Mouse (Mus musculus): ENCODE data around the gene Ern1.
A peak's percentile ranks its signal among the peaks of the same experiment; 100 is the strongest.

The Ern1 gene

DNA sequence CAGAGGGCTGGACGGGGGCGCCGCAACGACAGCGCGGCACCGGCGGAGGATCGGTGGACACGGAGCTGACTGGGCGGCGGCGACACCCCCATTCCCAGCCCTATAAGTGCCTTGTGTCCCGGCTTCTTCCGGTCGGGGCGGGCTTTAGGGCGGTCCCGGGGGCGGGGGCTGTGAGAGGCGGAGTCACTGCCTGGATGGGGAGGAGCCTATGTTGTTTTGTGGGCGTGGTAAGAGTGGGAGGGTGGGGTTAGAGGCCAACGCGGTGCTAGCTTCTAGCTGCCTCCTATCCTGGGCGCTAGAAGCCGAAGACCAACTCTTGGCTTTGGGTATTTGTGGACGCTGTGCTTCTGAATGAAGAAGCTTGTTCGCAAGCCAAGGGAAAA is at the start of gene Ern1:
TSS of gene Ern1 (minus strand) at position 120 of the 383 bp plus-strand sequence.
- peak; percentile 91 to 93 for DNase-seq (ENCODE audit: low spot score in 2 of 2)

DNA sequence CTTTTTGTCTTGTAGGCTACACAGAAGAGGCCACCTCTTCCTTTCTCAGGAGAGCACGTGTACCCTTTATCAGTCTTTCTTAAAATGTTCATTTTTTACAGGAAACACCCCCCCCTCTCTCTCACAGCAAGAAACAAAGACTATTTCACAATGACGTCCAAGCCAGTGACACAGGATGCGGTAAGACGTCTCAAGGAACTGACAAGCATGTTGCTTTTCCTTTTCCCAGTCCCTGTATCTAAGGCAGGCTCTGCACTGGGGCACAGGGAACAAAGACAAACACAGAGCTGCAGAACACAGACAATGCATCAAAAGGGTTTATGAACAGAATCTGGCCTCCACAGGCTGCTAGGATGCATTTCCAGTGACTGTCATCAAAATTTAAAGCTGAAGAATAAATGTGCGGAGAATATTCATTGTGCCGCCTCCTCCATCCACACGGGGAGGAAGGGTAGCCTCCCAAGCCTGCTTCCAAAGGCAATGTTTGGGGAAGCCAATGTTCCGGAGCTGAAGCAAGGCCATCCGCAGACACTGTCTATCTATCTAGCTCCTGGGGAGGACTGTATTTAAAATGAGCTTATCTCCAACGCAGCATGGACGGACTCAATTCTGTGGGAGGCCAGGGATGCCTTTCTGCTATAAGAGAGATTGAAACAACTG is 48.7 kb upstream of the Ern1 start:
- no peak for DNase-seq (ENCODE audit: low spot score in 2 of 2)

DNA sequence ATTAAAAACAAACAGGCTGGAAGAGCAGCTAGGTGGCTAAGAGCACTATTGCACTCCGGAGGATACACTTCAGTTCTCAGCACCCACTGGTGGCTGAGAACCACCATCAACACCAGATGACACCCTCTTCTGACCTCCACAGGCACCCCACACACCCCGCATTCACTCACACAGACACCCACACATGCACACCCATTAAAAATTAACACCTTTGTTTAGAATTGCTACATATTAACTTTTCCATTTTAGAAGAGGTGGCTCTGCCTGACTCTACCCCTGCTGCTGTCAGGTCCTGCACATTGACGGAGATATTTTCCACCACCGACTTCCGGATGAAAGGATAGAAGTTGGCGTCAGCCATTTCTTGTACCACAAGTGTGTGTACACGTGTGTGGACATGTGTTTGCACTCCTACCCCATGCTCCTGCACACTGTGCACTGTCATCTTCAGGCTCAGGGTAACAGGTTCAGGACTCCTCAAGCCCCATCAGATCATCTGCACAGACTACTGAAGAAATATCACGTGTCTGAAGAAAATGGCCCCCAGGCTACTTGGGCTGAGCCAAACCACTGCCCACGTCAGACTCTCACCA is 48.1 kb upstream of the Ern1 start:
- DNase-seq (ENCODE audit: low spot score in 2 of 2) = no peak

DNA sequence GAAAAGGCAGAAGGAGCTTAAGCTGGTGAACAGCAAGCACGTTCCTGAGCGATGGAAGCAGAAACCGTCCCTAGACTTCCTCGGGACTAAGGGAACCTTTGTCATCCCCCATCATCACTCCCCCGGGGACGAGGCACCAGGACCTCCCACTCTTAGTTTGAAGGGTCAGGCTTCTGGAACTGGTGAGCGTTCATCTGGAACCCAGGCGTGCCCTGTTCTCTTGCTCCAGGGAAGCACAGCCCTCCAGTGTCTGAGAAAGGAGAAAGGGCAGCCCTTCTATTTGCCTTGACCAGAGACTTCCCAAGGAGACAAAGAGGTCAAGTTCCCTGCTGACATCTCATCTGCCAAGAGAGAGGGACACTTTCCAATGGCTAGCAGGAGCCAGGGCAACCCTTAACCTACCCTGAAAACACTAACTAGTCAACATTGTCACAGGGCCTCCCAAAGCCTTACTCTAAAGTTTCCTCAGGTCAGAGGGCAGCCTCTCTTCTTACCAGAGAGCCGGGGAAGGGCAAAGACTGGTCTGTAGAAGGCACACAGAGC is 44.7 kb upstream of the Ern1 start:
- DNase-seq (ENCODE audit: low spot score in 2 of 2) = no peak

DNA sequence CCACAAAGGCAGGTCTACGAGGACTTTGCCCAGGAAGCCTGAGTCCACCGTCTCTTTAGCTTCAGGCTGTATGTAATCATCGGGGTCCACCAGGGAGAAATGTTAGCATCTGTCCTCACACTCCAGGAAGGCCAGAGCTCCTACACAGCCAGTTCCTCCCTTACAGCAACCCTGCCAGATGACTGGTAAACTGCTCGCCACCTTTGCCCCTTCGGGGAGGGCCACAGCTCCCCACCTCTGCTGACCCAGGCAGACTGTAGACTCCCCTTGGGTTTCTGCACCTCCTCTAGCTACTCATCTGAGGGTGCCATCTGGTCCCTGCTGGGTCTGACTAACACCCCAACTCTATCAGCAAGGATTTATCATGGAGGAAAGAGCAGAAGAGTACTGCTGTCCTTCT is 42.1 kb upstream of the Ern1 start:
- no peak for DNase-seq (ENCODE audit: low spot score in 2 of 2)

DNA sequence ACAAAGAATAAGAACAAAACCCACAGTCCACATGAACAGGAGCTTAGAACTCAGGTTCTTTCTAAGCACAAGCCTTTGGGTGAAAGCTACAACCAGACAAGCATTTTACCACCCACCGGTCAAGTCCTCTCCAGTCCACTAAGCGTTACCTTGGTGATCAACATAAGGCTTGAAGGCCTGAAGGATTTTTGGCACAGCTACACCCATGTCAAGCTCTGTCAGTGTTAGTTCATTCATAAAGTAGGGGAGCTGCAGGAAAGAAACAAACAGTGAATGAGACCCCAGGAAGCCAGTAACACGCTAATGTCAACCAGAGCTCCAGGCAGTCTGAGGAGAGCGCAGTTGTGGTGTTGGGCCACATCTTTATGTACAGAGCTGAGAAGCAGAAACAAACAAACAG is 41.5 kb upstream of the Ern1 start:
- DNase-seq (ENCODE audit: low spot score in 2 of 2) = no peak

DNA sequence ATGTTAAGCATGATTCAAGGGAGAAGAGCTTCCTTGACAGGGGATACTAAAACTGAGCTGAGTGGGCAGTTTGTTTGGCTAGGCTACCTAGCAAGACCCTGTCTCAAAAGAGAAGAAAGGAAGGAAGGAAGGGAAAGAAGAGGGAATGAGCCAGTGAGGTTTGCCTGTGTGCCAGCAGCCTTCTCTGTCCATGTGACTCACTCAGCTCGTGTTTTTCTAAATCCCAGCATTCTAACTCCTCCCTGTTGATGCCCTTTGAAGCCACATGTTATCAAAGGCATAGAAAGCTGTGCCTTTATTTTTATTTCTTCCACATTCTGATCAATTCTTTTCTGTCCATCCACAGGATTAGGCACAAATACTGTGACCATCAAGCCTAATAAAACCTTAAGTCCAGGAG is 40.3 kb upstream of the Ern1 start:
- DNase-seq (ENCODE audit: low spot score in 2 of 2) = no peak

DNA sequence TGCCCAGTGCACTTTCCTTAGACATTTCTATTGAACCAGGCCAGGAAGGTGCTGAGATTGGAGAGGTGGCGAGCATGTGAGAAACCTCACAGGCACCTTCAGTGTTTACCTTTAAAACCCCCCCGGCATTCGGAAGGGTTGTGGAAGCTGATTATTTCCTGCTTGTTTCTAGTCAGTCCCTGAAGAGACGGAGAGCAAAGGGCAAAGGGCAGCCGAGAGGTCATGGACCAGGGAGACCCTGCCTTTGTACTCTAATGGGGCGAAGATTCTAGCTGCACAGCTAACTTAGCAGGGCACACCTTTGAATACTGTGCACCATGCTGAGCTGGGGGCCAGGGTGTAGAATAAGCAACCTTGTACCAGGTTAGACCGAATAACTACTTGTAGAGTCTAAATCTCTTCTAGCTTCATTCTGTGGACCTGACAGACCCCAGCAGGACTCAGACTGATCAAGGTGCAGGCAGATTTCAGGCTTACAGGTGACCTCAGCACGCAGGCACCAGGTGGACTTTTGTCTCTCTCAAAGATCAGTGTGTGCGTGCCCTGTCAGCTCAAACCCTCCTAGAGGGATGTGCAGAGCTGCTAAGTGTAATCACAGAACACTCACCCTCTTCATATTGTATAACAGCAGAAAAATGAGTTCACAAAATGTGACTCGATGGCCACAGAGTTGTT is 39.6 kb upstream of the Ern1 start:
- DNase-seq (ENCODE audit: low spot score in 2 of 2) = no peak

DNA sequence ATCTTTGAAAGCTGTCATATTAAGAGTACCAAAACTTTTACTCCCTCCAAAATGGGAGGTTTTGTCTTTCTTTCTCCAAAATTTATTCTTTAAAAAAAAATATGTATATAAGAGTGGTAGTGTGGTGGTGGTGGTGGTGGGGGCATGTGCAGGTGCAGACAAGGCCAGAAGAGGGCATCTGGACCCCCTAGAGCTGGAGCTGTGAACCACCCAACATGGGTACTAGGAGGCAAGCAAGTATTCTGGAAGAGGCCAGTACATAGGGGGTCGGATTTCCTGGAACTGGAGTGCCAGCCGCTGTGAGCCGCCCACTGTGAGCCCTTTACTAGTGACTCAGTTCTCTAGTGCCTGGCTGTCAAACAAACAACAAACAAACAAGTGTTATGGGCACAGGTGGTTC is 34.9 kb upstream of the Ern1 start:
- no peak for DNase-seq (ENCODE audit: low spot score in 2 of 2)

DNA sequence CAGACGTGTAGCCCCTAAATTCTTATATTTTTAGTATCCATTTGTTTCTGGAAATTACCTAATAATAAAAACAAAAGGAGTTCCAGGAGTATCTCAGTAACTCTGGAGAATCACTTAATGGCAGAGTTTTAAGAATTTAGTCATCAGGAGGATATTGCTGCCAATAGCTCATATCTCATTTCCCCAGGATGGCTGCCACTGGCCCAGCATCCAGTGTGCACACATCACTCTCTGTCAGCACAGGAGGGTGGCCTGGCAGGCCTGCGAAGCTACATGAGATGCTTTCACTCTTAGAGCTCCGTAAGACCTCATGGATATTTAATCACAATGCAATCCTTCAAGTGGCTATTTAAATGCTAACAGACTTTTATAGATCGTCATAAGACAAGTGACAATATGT is 34.0 kb upstream of the Ern1 start:
- DNase-seq (ENCODE audit: low spot score in 2 of 2) = no peak

DNA sequence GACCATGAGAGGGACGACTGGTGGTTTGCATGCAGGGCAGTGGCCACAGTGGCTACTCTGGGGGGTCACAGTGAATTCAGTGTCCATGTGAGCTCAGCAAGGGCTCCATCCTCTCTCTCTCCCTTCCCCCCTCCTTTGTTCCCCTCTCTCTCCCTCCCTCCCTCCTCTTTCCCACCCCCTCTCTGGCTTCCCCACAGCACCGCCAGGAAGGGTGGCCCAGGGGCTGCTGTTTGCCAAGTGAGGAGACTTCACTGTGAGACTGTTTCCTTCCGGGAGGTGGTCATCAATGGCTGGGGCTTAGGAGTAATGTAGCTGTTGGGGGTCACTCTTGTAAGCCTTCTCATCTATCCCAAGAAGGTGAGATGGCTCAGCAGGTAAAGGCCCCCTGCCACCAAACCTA is 32.8 kb upstream of the Ern1 start:
- DNase-seq (ENCODE audit: low spot score in 2 of 2) = no peak

DNA sequence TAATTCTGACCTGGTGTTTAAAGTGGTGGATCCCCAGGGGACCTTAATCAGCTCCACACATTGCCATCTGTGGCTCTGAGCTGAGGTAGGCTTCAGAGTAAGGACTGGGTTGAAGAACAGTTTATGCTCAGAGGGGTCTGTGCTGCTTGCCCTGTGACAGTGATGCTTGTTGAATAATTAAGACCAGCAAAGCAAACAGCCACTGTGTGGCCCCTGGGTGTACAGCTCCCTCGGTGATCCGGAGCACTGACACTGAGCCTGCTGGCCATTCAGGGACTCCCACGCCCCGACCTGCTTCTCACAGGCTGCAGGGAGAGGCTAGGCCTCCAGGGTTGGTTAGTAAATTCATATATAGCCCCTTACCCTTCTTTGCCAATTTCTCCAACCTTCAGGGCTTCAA is 31.9 kb upstream of the Ern1 start:
- DNase-seq (ENCODE audit: low spot score in 2 of 2) = no peak

DNA sequence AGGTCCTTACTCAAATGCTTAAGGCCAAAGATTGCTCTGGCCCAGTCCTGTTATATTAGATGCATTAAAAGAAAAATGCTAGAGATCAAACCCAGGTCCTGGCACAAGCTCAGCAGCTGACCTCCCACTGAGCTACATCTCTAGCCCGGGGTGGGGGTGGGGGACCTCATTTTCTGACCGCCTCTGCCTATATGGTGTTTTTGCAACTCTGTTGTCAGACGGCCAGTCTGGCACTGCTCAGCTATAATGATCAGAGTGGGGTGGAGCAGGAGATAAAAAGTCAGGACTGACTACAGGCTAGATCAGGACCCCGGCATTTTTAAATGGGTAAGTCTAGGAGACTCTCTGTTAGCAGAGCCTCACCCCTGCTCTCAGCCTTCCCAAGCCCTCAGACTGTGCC is 30.7 kb upstream of the Ern1 start:
- no peak for DNase-seq (ENCODE audit: low spot score in 2 of 2)

DNA sequence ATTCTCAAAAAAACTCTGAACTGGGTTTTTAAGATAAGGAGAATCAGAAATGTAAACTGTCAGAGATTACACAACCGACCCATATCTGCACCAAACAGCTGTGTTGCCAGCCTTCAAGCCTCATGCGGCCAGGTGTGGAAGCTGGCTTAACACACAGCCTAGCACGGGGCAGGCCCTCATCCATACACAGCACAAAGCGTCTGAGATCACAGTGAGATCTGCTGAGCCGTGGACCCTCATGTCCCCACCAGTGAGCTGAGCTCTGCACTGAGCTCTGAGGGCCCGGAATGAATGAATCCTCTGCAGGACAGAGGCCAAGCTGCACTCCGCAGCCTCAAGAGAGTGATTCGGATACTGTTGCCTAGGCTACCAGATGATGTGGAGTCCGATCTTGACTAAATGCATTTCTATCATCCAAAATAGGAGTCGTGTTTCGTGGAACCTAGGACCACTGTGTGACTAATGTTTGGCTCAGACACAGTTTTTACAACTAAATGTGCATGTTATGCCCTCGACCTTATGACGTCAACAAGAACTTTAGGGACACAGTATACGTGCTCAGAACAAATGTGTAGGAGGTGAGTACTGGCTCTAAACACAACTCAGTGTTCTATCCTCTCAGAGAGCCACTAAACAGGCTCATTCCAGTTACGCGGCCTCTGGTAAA is 27.6 kb upstream of the Ern1 start:
- DNase-seq (ENCODE audit: low spot score in 2 of 2) = no peak

DNA sequence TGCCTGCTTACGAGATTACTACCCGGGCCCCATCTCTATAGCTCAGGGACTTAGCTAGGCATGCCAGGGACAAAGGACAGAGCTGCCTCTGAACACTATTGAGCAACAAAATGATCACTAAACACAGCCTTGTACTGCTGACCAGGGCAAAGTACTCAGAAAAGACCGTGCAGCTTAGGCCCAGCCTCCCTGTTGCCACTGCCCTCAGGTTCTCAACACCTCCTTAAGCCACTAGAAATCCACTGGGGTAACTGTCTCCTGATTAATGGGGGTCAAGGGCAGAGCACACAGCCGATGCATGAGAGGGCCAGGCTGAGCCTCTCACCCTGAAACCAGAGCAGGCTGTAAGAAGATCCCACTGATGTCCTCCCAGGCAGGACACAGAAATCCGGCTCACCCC is 26.8 kb upstream of the Ern1 start:
- DNase-seq (ENCODE audit: low spot score in 2 of 2) = no peak

DNA sequence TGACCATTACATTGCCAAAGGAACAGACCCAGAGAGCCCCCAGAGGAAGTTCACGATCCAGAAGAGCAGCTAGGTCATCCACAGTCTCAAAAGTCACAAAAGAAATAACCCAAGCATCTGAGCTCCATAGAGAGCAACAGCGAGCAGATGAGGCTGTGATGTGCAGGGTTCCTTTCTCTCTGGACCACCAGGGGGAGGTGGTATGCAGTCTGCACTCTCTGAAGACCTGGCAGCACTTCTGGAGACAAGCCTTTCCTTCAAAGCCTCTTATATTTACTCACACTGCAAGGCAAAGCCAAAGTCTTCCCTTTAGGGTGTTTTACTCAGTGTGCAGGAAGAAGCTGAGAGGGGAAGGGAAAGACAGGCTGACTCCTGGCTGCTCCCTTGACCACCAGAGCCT is 25.5 kb upstream of the Ern1 start:
- DNase-seq (ENCODE audit: low spot score in 2 of 2) = peak; percentile 60 to 68

DNA sequence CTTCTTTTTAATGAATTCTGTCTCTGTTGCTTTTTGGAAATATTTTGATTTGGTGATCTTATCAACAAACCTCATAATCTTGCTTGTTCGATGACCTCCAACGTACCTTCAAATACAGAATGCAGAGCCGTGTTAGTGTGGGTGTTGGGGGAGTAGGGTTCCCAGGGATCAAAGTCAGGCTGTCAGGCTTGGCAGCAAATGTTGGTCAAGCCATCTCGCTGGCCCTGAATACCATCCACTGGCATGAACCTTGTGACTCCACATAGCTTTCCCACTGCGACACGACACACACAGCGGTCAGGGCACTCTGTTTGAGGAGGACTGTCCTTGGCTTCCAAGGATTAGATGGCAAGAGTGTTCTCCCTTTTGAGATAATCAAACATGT is 24.3 kb upstream of the Ern1 start:
- no peak for DNase-seq (ENCODE audit: low spot score in 2 of 2)

DNA sequence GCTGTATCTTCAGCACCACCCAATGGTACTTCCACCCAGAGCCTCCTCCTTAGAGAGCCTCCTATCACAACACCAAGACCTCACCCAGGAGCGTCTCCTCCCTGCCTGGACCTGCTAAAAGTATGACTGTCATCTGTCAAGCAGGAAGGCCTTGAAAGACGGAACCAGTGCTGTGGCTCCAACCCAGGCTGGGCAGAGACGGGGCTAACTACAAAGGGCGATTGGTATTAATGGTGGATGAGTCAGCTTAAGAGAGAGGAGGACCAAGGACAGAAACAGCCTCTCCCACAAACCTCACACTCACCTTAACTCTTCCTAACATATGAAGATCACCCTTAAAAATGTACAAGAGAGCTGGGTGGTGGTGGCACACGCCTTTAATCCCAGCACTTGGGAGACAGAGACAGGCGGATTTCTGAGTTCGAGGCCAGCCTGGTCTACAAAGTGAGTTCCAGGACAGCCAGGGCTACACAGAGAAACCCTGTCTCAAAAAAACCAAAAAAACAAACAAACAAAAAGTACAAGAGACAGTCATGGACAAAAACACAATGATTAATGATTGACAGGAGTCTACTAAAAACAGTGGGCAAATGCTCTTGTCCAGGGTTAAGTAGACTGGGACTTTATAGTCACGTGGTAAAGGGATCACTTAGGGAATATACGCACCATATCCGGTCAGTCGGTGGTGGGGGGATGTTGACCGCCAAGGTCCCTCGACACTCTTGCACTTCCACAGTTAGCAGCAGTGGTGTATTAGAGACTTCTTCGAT is 23.8 kb upstream of the Ern1 start:
- DNase-seq (ENCODE audit: low spot score in 2 of 2) = no peak

DNA sequence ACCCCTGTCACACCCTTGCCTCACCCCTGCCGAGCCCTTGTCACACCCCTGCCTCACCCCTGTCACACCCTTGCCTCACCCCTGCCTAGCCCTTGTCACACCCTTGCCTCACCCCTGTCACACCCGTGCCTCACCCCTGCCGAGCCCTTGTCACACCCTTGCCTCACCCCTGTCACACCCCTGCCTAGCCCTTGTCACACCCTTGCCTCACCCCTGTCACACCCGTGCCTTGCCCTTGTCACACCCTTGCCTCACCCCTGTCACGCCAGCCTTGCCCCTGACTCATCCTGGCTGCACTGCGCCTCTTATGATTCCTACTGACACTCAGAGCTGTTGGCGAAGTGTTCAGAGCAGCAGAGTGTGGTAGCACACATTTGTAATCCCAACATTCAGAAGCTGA is 20.0 kb upstream of the Ern1 start:
- DNase-seq (ENCODE audit: low spot score in 2 of 2) = no peak

DNA sequence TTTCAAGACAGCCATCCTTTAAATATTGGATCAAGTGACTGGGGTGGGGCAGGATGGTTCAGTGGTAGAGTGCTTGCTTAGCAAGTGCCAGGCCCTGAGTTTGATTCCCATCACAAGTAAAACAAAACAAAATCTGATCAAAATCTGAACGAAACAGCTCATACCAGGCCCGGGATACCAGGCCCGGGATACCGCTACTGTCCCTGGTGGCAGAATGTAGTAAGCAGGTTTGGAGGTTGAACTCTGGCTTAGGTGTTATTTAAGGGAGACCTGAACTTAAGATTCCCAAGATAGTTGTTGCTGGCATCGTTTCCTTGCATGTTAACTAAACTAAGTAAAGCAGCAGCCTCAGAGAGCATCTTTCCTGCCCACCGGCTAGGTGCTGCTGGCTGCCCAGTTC is 18.6 kb upstream of the Ern1 start:
- DNase-seq (ENCODE audit: low spot score in 2 of 2) = no peak

DNA sequence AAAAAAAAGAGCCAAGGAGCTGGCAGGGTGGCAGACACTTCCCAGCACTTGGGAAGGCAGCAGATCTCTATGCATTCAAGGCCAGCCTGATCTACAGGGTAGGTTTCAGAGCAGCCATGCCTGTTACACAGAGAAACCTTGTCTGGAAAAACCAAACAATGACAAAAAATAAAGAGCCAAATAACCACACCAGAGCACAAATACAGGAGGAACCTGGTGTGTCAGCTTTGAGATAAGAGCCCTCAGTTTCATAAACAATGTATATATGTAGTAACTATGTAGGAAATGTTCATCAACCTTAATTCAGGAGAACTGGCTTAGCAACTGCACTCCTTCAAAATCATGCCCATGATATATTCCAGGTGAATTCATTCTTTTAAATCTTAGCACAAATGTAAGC is 16.5 kb upstream of the Ern1 start:
- no peak for DNase-seq (ENCODE audit: low spot score in 2 of 2)

DNA sequence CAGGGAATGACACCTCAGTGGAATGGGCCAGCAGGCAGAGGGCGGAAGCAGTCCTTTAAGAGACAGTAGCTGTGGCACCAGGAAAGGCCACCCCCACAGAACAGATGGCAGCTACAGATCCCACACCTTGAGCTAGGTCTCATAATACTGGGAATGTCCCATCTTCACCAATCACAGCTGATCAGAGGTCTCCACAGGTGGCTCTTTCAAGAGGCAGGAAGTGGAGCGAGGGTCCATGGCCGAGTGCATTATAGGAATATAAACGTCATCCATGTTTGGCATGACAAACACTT is 15.7 kb upstream of the Ern1 start:
- DNase-seq (ENCODE audit: low spot score in 2 of 2) = no peak
